Mouse (Mus musculus): Measurements from ENCODE around the gene Cyp11a1. TPM values are rescaled to one million over a fixed set of nuclear protein-coding genes. Genes with fewer than 3 reads are reported as not detected.

Gene Cyp11a1
- total and polyA plus RNA-seq, 3 experiments, result not detected

GRCm38 (mm10) chr9:58054032-58054431 lies 47.8 kb downstream of the Cyp11a1 start:
- Histone ChIP-seq H3K27me3 (ENCODE audit: control insufficient read depth in 1 of 2, insufficient read depth in 2 of 2, low read length in 2 of 2) (peaks cover 0 to 8% of the 10 kb centered on the region in 2 experiments; a peak in 3 of 4 replicates), H3K36me3 (ENCODE audit: control insufficient read depth in 1 of 2, insufficient read depth in 2 of 2, low read length in 2 of 2) (no peaks in the 10 kb centered on the region), H3K4me1 (ENCODE audit: control insufficient read depth in 1 of 2, insufficient read depth in 2 of 2, low read length in 2 of 2) (no peaks in the 10 kb centered on the region), H3K79me2 (ENCODE audit: control insufficient read depth, insufficient read depth, low read length, poor library complexity) (no peaks in the 10 kb centered on the region), H3K9ac (ENCODE audit: control insufficient read depth, low read depth, low read length, poor library complexity, severe bottlenecking) (no peak overlapping the region), H3K4me3 (ENCODE audit: control insufficient read depth in 1 of 2, insufficient read depth in 1 of 2, low read depth in 2 of 2, low read length in 2 of 2) (no peak overlapping the region), H3K9me3 (replicated peaks; ENCODE audit: insufficient read depth, low read length) (no peaks in the 10 kb centered on the region), H3K27ac (ENCODE audit: control insufficient read depth, low read depth, low read length) (no peak overlapping the region)
- DNase-seq (ENCODE audit: low read depth, low spot score), result no peak
- no peak for TF ChIP-seq MYB (IDR thresholded peaks at IDR 0.05; ENCODE audit: low read depth, low read length)
- TF ChIP-seq TAL1 (IDR thresholded peaks at IDR 0.05; ENCODE audit: low read length), result no peak
- TF ChIP-seq HCFC1 (IDR thresholded peaks at IDR 0.05; ENCODE audit: low read depth, low read length), result no peak
- no peak for TF ChIP-seq MAFK (IDR thresholded peaks at IDR 0.05; ENCODE audit: borderline replicate concordance, low read depth, low read length)
- TF ChIP-seq RAD21 (IDR thresholded peaks at IDR 0.05; ENCODE audit: low read depth, low read length), result no peak
- TF ChIP-seq SIN3A (IDR thresholded peaks at IDR 0.05; ENCODE audit: low read length), result no peak
- no peak for TF ChIP-seq MAZ (IDR thresholded peaks at IDR 0.05; ENCODE audit: low read depth, low read length)
- TF ChIP-seq MYC (IDR thresholded peaks at IDR 0.05; ENCODE audit: low read depth, low read length), result no peak
- no peak for TF ChIP-seq CHD1 (IDR thresholded peaks at IDR 0.05; ENCODE audit: low read depth, low read length)

- Histone ChIP-seq H3K9ac (ENCODE audit: control insufficient read depth, low read depth, low read length, poor library complexity, severe bottlenecking) (no peak overlapping the region), H3K4me3 (ENCODE audit: control insufficient read depth in 1 of 2, insufficient read depth in 1 of 2, low read depth in 2 of 2, low read length in 2 of 2) (no peak overlapping the region), H3K27ac (ENCODE audit: control insufficient read depth, low read depth, low read length) (no peak overlapping the region), H3K9me3 (replicated peaks; ENCODE audit: insufficient read depth, low read length) (no peaks in the 10 kb centered on the region), H3K79me2 (ENCODE audit: control insufficient read depth, insufficient read depth, low read length, poor library complexity) (no peaks in the 10 kb centered on the region), H3K4me1 (ENCODE audit: control insufficient read depth in 1 of 2, insufficient read depth in 2 of 2, low read length in 2 of 2) (peaks cover 0 to 2% of the 10 kb centered on the region in 2 experiments; a peak in 1 of 4 replicates), H3K27me3 (ENCODE audit: control insufficient read depth in 1 of 2, insufficient read depth in 2 of 2, low read length in 2 of 2) (peaks cover 0 to 3% of the 10 kb centered on the region in 2 experiments; a peak in 2 of 4 replicates), H3K36me3 (ENCODE audit: control insufficient read depth in 1 of 2, insufficient read depth in 2 of 2, low read length in 2 of 2) (no peaks in the 10 kb centered on the region)
- TF ChIP-seq SIN3A (IDR thresholded peaks at IDR 0.05; ENCODE audit: low read length) (no peak), ETS1 (IDR thresholded peaks at IDR 0.05; ENCODE audit: low read depth, low read length) (no peak), ZMIZ1 (IDR thresholded peaks at IDR 0.05; ENCODE audit: low read depth, low read length) (no peak), MYB (IDR thresholded peaks at IDR 0.05; ENCODE audit: low read depth, low read length) (no peak), TAL1 (IDR thresholded peaks at IDR 0.05; ENCODE audit: low read length) (no peak), POLR2AphosphoS2 (IDR thresholded peaks at IDR 0.05; ENCODE audit: low read length) (no peak), USF1 (IDR thresholded peaks at IDR 0.05; ENCODE audit: low read depth, low read length) (no peak), JUND (IDR thresholded peaks at IDR 0.05; ENCODE audit: low read depth, low read length) (no peak), MEF2A (IDR thresholded peaks at IDR 0.05; ENCODE audit: extremely low read depth, insufficient replicate concordance, low read depth, low read length, poor library complexity, severe bottlenecking) (no peak), NELFE (IDR thresholded peaks at IDR 0.05; ENCODE audit: low read depth, low read length) (no peak)
- no peak for DNase-seq (ENCODE audit: low read depth, low spot score)
These were observed 49.5 kb downstream of the Cyp11a1 start for GRCm38 (mm10) chr9:58055666-58056065.

Data from MEL (cell line).